Mouse (Mus musculus) frontal cortex, adult 2 months (tissue): ENCODE measurements around the gene Prkar1a. TPM values are rescaled to one million over a fixed set of nuclear protein-coding genes. Genes with fewer than 3 reads are reported as not detected.

ENCODE experiments used
- DNase-seq, 2 experiments: peaks; one replicate each; pipeline ENCODE4 v3.0.0; 2022; ENCODE audit warnings: low spot score in 1 of 2; ENCODE audit errors: extremely low spot score in 1 of 2
- polyA plus RNA-seq: library from polyadenylated mRNA; depleted of rRNA; stranded (reverse); fragments of >200 nt; gene quantifications from 2 replicates; pipeline ENCODE4 v1.2.3, GENCODE M21; 2012; rRNA removed

Prkar1a gene
- polyA plus RNA-seq, 1 experiment, result 454 TPM

DNA sequence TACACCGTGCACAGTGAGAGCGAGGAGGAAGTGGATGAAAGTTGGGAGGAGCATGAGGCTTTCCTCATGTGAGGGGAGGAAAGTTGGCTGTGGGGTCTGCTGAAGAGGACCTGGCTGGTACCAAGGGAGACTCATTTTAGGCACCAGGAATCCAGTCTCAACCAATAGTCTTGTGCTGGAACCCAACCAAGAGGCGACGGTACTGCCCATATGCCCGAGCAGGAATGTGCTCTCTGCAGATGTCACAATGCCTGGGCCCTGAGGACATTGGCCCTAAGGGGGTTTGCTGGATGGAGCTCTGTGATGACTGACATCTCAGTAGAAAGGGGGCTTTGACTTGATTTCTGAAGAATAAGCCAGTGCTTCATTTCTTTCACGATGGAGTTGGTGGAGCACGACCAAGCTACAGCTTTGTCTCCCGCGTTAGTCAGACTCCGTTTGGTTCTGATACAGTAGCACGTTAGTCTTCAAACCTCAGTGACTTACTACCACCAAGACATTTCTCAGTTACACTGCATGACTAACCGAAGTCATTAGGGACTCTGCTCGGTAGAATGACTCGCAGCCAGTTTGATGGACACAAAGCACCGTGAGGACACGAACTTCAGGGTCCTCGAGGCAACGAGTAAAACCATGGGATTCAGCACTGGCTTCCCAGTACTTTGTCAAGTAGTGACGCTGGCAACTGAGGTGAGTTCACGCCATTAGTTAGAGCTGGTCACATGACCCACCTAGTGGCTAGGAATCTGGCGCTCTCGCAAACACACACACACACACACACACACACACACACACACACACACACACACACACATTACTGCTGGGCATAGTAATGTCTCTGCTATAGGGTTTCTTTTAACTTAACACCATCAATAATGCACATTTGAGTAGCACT is 55.4 kb downstream of the Prkar1a start:
- no peak for DNase-seq

DNA sequence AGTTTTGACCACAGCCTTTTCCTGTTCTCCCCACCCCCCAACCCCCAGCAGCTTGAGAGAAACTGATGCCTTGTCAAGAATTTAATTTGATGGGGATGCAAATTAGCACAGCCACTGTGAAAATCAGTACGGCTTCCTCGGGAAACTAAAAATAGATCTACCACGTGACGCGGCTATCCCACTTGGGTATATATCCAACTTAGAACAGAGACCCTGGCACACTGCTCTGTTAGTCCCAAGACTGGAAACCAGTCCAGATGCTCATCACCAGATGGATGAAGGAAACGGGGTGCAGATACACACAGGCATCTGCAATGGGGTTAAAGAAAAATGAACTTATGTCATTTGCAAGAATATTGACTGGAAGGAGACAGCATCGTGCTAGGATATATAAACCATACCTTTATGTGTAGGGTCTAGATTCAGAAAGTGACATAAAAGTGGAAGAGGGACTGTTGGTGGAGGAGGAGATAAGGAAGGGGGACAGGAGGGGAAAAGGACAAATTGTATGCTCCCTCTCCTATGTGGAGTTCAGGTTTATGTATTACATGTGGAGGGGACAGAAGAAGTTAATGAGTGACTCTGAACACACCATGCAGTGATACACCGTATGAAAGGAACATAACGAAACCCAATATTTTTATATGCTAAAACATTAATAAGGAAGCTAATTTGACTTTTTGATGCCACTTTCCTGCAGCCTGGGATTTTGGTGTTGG is 56.3 kb downstream of the Prkar1a start:
- DNase-seq, result no peak

GRCm38 (mm10) chr11:109706055-109706412 is 56.8 kb downstream of the Prkar1a start:
- DNase-seq, result no peak

DNA sequence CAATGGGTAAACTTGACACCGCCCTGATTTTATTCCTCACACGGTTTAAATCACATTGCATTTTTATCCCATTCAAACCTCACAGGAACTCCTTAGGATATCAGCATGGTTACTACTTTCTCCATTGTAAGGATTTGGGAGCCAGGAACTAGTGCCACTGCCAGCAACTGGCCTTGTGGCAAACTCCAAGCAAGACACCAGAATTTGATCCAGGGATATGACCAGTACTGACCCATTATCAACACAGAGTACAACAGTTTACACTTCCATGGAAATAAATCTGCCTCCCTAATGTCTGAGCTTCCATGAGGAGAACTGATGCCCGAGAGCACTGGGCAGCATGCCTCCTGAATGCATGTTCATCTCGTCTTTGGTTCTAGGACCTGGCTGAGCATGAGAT is 57.4 kb downstream of the Prkar1a start:
- DNase-seq, result no peak

- DNase-seq, result no peak
Observed at GRCm38 (mm10) chr11:109707442-109707841, 58.2 kb downstream of the Prkar1a start.

DNA sequence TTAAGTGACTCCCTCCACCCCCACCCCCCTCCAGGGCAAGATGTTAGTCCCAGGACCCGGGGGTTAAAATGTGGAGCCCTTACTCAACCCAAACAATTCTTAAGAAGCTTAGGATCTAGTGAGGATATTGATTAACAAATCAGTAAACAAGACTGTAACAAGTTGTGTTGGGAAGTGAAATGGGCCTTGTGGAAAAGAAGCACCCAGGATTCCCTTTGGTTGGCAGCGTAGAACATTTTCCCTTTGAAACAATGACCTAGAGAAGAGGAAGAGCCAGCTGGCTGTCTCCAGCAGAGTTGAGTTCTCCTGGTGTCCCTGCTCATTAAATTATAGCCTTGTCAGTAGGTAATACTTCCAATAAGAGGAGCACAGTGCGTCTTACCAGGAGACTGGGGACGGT is 59.6 kb downstream of the Prkar1a start:
- no peak for DNase-seq

DNA sequence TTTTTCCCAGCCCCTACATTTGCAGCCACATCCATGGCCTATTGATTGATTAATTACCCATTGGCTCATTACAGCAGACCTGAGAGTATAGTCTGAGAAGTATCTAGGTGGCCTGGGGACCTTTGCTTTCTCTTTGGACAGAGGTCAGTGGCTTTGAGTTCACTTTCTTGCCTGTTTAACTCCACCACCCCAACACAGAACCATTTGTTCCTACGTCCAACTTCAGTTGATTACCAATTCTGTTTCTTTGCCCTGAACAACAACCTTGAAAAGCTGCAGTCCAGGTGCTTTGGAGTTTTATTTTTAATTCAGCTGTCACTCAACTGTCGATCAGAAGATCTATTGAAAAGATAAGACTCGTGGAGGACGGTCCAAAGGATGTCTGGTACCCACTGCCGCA is 60.3 kb downstream of the Prkar1a start:
- no peak for DNase-seq

DNA sequence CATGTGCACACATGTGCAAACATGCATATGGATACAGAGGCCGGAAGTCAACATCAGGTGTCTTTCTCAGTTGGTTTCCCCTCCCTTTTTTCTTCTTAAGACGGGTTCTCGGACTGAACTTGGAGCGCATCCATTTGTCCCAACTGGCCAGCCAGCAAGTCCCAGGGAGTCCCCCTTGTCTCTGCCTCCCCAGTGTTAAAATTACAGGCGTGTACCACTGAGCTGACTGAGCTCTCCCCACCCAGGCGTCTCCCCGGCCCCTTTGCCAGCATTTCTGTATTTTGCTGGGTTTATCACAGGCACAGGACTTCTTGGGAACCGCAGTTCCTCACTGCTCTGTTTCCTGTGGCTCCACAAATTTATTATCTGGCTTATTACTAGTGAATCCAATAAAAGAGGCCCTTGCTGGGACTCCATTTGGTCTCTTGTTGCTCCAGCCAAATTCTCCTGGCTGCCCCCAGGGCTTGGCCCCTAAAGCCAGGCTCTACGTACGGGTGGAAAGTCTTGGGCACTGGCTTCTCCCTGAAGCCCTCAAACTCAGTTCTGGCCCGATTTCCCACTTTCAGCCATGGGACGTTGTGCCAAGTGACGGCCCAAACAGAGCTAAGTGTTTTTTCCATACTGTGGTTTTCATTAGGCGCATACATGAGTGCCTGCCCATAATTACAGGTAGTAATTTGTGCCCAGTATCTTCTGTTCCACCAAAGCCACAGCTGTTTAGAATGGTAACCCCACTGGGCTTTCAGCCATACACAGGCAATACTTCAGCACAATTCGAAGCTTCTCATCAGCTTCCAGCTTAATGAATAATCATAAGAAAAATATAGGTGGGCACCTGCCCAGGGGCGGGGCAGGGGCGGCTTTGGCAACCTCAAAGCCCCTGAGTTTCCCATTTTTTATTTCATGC is 65.4 kb downstream of the Prkar1a start:
- no peak for DNase-seq

GRCm38 (mm10) chr11:109715311-109715781 is 66.1 kb downstream of the Prkar1a start:
- no peak for DNase-seq

GRCm38 (mm10) chr11:109716981-109717380 is 67.8 kb downstream of the Prkar1a start:
- DNase-seq, result no peak

GRCm38 (mm10) chr11:109717448-109717847 is 68.2 kb downstream of the Prkar1a start:
- peak; percentile 59 to 86 for DNase-seq

- no peak for DNase-seq
Observed at GRCm38 (mm10) chr11:109717966-109718895, 69.0 kb downstream of the Prkar1a start.

Other genes starting within 250 kb of the Prkar1a start
- gene 9930022D16Rik, start 235.5 kb upstream of the Prkar1a start, polyA plus RNA-seq, result 0.06 TPM in 1 of 2 replicates, not detected in the other
- 62.0 and 65.4 TPM in 2 replicates for gene Amz2, start 223.5 kb upstream of the Prkar1a start, polyA plus RNA-seq
- 13.5 and 17.2 TPM in 2 replicates for gene Arsg, start 176.0 kb upstream of the Prkar1a start, polyA plus RNA-seq
- 7.4 and 9.0 TPM in 2 replicates for gene Slc16a6, start 175.8 kb upstream of the Prkar1a start, polyA plus RNA-seq
- 18.6 and 18.8 TPM in 2 replicates for gene Wipi1, start 37.4 kb upstream of the Prkar1a start, polyA plus RNA-seq
- 14.6 and 15.8 TPM in 2 replicates for gene Fam20a, start 72.9 kb downstream of the Prkar1a start, polyA plus RNA-seq
- gene 1700012B07Rik, start 178.6 kb downstream of the Prkar1a start, polyA plus RNA-seq, result not detected in 2 replicates